Mouse (Mus musculus): ENCODE measurements around the gene Gm17581. TPM values are rescaled to one million over a fixed set of nuclear protein-coding genes. Genes with fewer than 3 reads are reported as not detected.

The Gm17581 gene
- polyA plus RNA-seq, 1 experiment from 2014 or later: not detected

Other genes with a start within 250 kb of the Gm17581 start
- 26.9 and 28.5 TPM in 2 replicates for gene Acss2, start 217.9 kb downstream of the Gm17581 start, polyA plus RNA-seq (2015; fragmentation: Nextera tagmentation; extraction: Ambion mirVana)
- gene Ggt7, start 217.6 kb downstream of the Gm17581 start, polyA plus RNA-seq (2015; fragmentation: Nextera tagmentation; extraction: Ambion mirVana): 74.5 and 80.8 TPM in 2 replicates
- gene Gss, start 143.1 kb downstream of the Gm17581 start, polyA plus RNA-seq (2015; fragmentation: Nextera tagmentation; extraction: Ambion mirVana): 14.9 and 15.3 TPM in 2 replicates
- 1.4 and 1.6 TPM in 2 replicates for gene Myh7b, start 124.7 kb downstream of the Gm17581 start, polyA plus RNA-seq (2015; fragmentation: Nextera tagmentation; extraction: Ambion mirVana)
- gene Trpc4ap, start 43.5 kb downstream of the Gm17581 start, polyA plus RNA-seq (2015; fragmentation: Nextera tagmentation; extraction: Ambion mirVana): 162 and 164 TPM in 2 replicates
- 39.9 and 42.4 TPM in 2 replicates for gene Edem2, start 6.4 kb downstream of the Gm17581 start, polyA plus RNA-seq (2015; fragmentation: Nextera tagmentation; extraction: Ambion mirVana)
- gene Procr, start 15.3 kb upstream of the Gm17581 start, polyA plus RNA-seq (2015; fragmentation: Nextera tagmentation; extraction: Ambion mirVana): 2.9 and 4.1 TPM in 2 replicates
- gene Mmp24, start 39.5 kb upstream of the Gm17581 start, polyA plus RNA-seq (2015; fragmentation: Nextera tagmentation; extraction: Ambion mirVana): 18.9 and 19.6 TPM in 2 replicates
- gene BC029722, start 83.6 kb upstream of the Gm17581 start, polyA plus RNA-seq (2015; fragmentation: Nextera tagmentation; extraction: Ambion mirVana): 39.1 and 42.7 TPM in 2 replicates
- gene Eif6, start 91.1 kb upstream of the Gm17581 start, polyA plus RNA-seq (2015; fragmentation: Nextera tagmentation; extraction: Ambion mirVana): 148 and 155 TPM in 2 replicates
- gene Fam83c, start 99.0 kb upstream of the Gm17581 start, polyA plus RNA-seq (2015; fragmentation: Nextera tagmentation; extraction: Ambion mirVana): 0.45 and 0.82 TPM in 2 replicates
- gene Uqcc1, start 194.4 kb upstream of the Gm17581 start, polyA plus RNA-seq (2015; fragmentation: Nextera tagmentation; extraction: Ambion mirVana): 64.2 and 65.0 TPM in 2 replicates
- not detected in 2 replicates for gene Gm15557, start 204.9 kb upstream of the Gm17581 start, polyA plus RNA-seq (2015; fragmentation: Nextera tagmentation; extraction: Ambion mirVana)
- gene Gdf5, start 209.5 kb upstream of the Gm17581 start, polyA plus RNA-seq (2015; fragmentation: Nextera tagmentation; extraction: Ambion mirVana): 1.8 and 2.8 TPM in 2 replicates
- 13.6 and 16.9 TPM in 2 replicates for gene Cep250, start 220.6 kb upstream of the Gm17581 start, polyA plus RNA-seq (2015; fragmentation: Nextera tagmentation; extraction: Ambion mirVana)